Mouse (Mus musculus): ENCODE measurements around the gene Cwf19l1. TPM values are rescaled to one million over a fixed set of nuclear protein-coding genes. Genes with fewer than 3 reads are reported as not detected.

Cwf19l1 gene
- polyA plus RNA-seq, 1 experiment from 2014 or later: 31.1 TPM

- Histone ChIP-seq H3K9me3 (replicated peaks; ENCODE audit: control insufficient read depth, low read length, poor library complexity, severe bottlenecking) (no peaks in the 10 kb centered on the region), H3K4me2 (ENCODE audit: low read length) (peak within 1 kb of the TSS; percentile 85), H3K4me1 (ENCODE audit: control insufficient read depth, insufficient read depth, low read length) (peaks cover 21% of the 10 kb centered on the region), H3K4me3 (ENCODE audit: low read depth, low read length) (peak within 1 kb of the TSS; percentile 72), H3K27me3 (ENCODE audit: control insufficient read depth, insufficient read depth, low read depth, low read length) (no peaks in the 10 kb centered on the region), H3K27ac (ENCODE audit: low read length) (peak within 1 kb of the TSS; percentile 62), H3K36me3 (ENCODE audit: control insufficient read depth, insufficient read depth, low read length) (peaks cover 9% of the 10 kb centered on the region; the same call in 1 of the 2 replicates), H3K9ac (ENCODE audit: low read depth, low read length) (peak within 1 kb of the TSS; percentile 88)
- peak; percentile 100 for ATAC-seq
- under 1% methylated on average over 66 of the region's 67 CpGs for WGBS
Measured at GRCm38 (mm10) chr19:44106831-44107660, 28.6 kb downstream of the Cwf19l1 start, which contains the start of gene Chuk. Chuk (minus strand) TSS chr19:44107480.

DNA sequence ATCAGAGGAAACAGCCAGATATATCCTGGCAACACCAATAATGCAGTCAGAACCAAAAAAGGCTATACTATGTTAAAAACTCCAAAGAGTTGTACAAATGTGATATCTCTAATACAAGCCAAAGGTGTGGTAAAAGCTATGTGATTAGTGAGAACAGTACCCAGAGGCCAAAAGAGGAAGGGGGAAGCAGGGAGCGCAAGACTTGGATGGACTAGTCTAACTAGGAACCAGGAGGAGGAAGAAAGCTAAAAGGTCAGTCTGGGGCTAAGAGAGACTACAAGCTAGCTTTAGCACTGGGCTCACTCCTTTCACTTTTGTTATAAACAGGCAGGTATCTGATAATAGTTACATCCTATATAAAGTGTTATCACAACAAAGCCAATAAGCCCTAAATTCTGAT, 31.3 kb downstream of the Cwf19l1 start:
- H3K4me1 ChIP-seq (ENCODE audit: control insufficient read depth, insufficient read depth, low read length): peaks cover 21% of the 10 kb centered on the region
- ATAC-seq: no peak
- no peaks in the 10 kb centered on the region for H3K36me3 ChIP-seq (ENCODE audit: control insufficient read depth, insufficient read depth, low read length)
- H3K9me3 ChIP-seq (replicated peaks; ENCODE audit: control insufficient read depth, low read length, poor library complexity, severe bottlenecking): no peaks in the 10 kb centered on the region
- WGBS: 91% methylated on average over 1 of the region's 1 CpGs
- H3K27me3 ChIP-seq (ENCODE audit: control insufficient read depth, insufficient read depth, low read depth, low read length): no peaks in the 10 kb centered on the region
- no peak overlapping the region for H3K9ac ChIP-seq (ENCODE audit: low read depth, low read length)
- no peak overlapping the region for H3K4me2 ChIP-seq (ENCODE audit: low read length)
- no peak overlapping the region for H3K4me3 ChIP-seq (ENCODE audit: low read depth, low read length)
- H3K27ac ChIP-seq (ENCODE audit: low read length): no peak overlapping the region

GRCm38 (mm10) chr19:44103001-44103400, 32.7 kb downstream of the Cwf19l1 start:
- WGBS: 87% methylated on average over 3 of the region's 3 CpGs
- H3K9me3 ChIP-seq (replicated peaks; ENCODE audit: control insufficient read depth, low read length, poor library complexity, severe bottlenecking): no peaks in the 10 kb centered on the region
- H3K4me1 ChIP-seq (ENCODE audit: control insufficient read depth, insufficient read depth, low read length): peaks cover 18% of the 10 kb centered on the region
- H3K4me3 ChIP-seq (ENCODE audit: low read depth, low read length): no peak overlapping the region
- H3K9ac ChIP-seq (ENCODE audit: low read depth, low read length): no peak overlapping the region
- no peaks in the 10 kb centered on the region for H3K27me3 ChIP-seq (ENCODE audit: control insufficient read depth, insufficient read depth, low read depth, low read length)
- H3K36me3 ChIP-seq (ENCODE audit: control insufficient read depth, insufficient read depth, low read length): 0 out of 2 replicates have a peak, but pooled peaks cover under 1% of the 10 kb centered on the region
- H3K27ac ChIP-seq (ENCODE audit: low read length): no peak overlapping the region
- H3K4me2 ChIP-seq (ENCODE audit: low read length): no peak overlapping the region
- no peak for ATAC-seq

- H3K4me1 ChIP-seq (ENCODE audit: control insufficient read depth, insufficient read depth, low read length): peaks cover 7% of the 10 kb centered on the region
- no peak overlapping the region for H3K9ac ChIP-seq (ENCODE audit: low read depth, low read length)
- ATAC-seq: no peak
- no peaks in the 10 kb centered on the region for H3K9me3 ChIP-seq (replicated peaks; ENCODE audit: control insufficient read depth, low read length, poor library complexity, severe bottlenecking)
- no peak overlapping the region for H3K4me3 ChIP-seq (ENCODE audit: low read depth, low read length)
- H3K27me3 ChIP-seq (ENCODE audit: control insufficient read depth, insufficient read depth, low read depth, low read length): no peaks in the 10 kb centered on the region
- no peak overlapping the region for H3K4me2 ChIP-seq (ENCODE audit: low read length)
- no peak overlapping the region for H3K27ac ChIP-seq (ENCODE audit: low read length)
- H3K36me3 ChIP-seq (ENCODE audit: control insufficient read depth, insufficient read depth, low read length): peaks cover 16% of the 10 kb centered on the region
Measured at GRCm38 (mm10) chr19:44100840-44101239, 34.8 kb downstream of the Cwf19l1 start.

DNA sequence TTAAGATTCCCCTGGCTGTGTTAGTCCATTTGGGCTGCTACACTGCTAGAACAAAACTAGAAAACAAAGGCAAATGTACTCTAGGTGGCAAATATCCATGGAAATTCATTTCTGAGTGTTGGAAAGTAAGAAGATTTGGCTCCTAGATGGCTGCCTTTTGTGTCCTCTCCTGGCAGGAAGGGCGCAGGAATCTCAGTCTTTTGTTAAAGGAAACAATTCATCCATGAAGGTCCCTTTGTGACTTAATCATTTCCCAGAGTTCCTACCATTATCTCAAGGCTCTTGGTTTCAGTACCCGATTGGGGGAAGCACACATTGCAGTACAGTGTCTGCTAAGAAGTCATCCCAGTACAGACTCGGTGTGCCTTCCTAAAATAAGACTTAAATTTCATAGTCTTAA, 49.4 kb downstream of the Cwf19l1 start:
- no peak overlapping the region for H3K9ac ChIP-seq (ENCODE audit: low read depth, low read length)
- H3K27me3 ChIP-seq (ENCODE audit: control insufficient read depth, insufficient read depth, low read depth, low read length): no peaks in the 10 kb centered on the region
- H3K4me1 ChIP-seq (ENCODE audit: control insufficient read depth, insufficient read depth, low read length): no peaks in the 10 kb centered on the region
- no peak overlapping the region for H3K4me2 ChIP-seq (ENCODE audit: low read length)
- H3K9me3 ChIP-seq (replicated peaks; ENCODE audit: control insufficient read depth, low read length, poor library complexity, severe bottlenecking): no peaks in the 10 kb centered on the region
- H3K36me3 ChIP-seq (ENCODE audit: control insufficient read depth, insufficient read depth, low read length): peaks cover 12% of the 10 kb centered on the region; the same call in 1 of the 2 replicates
- ATAC-seq: no peak
- no peak overlapping the region for H3K27ac ChIP-seq (ENCODE audit: low read length)
- no peak overlapping the region for H3K4me3 ChIP-seq (ENCODE audit: low read depth, low read length)
- WGBS: 9% methylated on average over 3 of the region's 3 CpGs

DNA sequence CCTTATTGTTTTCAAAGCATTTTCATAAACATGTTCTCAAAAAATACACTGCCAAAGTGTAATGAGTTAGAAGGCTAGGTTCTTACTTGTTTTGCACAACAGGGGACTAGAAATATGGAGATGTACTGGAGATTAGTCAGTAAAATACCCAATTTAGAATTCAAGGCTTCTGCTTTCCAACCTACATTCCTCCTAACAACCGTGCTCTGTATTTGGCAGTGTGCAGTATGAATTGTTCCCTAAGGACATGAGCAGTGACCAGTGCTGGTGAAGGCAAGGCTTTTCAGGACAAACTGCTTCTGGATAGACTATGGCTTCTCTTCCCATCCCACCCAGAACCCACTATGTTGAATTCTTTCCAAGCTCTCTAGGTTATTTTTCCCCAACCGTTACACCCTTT, 54.8 kb downstream of the Cwf19l1 start:
- Histone ChIP-seq H3K4me2 (ENCODE audit: low read length) (no peak overlapping the region), H3K36me3 (ENCODE audit: control insufficient read depth, insufficient read depth, low read length) (peaks cover 16% of the 10 kb centered on the region), H3K9ac (ENCODE audit: low read depth, low read length) (no peak overlapping the region), H3K4me1 (ENCODE audit: control insufficient read depth, insufficient read depth, low read length) (no peaks in the 10 kb centered on the region), H3K4me3 (ENCODE audit: low read depth, low read length) (no peak overlapping the region), H3K9me3 (replicated peaks; ENCODE audit: control insufficient read depth, low read length, poor library complexity, severe bottlenecking) (no peaks in the 10 kb centered on the region), H3K27me3 (ENCODE audit: control insufficient read depth, insufficient read depth, low read depth, low read length) (no peaks in the 10 kb centered on the region), H3K27ac (ENCODE audit: low read length) (no peak overlapping the region)
- 90% methylated on average over 2 of the region's 2 CpGs for WGBS
- no peak for ATAC-seq

DNA sequence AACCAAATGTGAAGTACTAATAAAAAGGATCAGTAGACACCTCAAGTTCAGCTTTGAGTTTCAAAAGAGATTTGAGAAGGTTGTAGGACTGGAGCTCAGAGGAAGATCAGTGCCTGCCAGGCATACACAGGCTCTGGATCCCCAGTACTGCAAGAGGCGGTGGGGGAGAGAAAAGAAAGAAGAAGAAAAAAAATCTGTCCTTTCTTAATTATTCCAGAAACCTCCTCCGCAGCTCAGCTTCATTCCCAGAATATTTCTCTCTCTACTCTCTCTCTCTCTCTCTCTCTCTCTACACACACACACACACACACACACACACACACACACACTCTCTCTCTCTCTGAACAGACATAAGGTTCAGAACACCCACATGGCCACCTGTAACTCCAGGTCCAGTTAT, 55.7 kb downstream of the Cwf19l1 start:
- Histone ChIP-seq H3K9me3 (replicated peaks; ENCODE audit: control insufficient read depth, low read length, poor library complexity, severe bottlenecking) (no peaks in the 10 kb centered on the region), H3K4me2 (ENCODE audit: low read length) (no peak overlapping the region), H3K36me3 (ENCODE audit: control insufficient read depth, insufficient read depth, low read length) (peaks cover 15% of the 10 kb centered on the region), H3K4me1 (ENCODE audit: control insufficient read depth, insufficient read depth, low read length) (no peaks in the 10 kb centered on the region), H3K27me3 (ENCODE audit: control insufficient read depth, insufficient read depth, low read depth, low read length) (no peaks in the 10 kb centered on the region), H3K4me3 (ENCODE audit: low read depth, low read length) (no peak overlapping the region), H3K9ac (ENCODE audit: low read depth, low read length) (no peak overlapping the region), H3K27ac (ENCODE audit: low read length) (no peak overlapping the region)
- 90% methylated on average over 2 of the region's 2 CpGs for WGBS
- no peak for ATAC-seq

GRCm38 (mm10) chr19:44077024-44077423, 58.7 kb downstream of the Cwf19l1 start:
- no peak overlapping the region for H3K27ac ChIP-seq (ENCODE audit: low read length)
- 91% methylated on average over 4 of the region's 4 CpGs for WGBS
- peaks cover 16% of the 10 kb centered on the region for H3K36me3 ChIP-seq (ENCODE audit: control insufficient read depth, insufficient read depth, low read length)
- no peak overlapping the region for H3K4me3 ChIP-seq (ENCODE audit: low read depth, low read length)
- no peaks in the 10 kb centered on the region for H3K9me3 ChIP-seq (replicated peaks; ENCODE audit: control insufficient read depth, low read length, poor library complexity, severe bottlenecking)
- no peak overlapping the region for H3K4me2 ChIP-seq (ENCODE audit: low read length)
- no peak overlapping the region for H3K9ac ChIP-seq (ENCODE audit: low read depth, low read length)
- ATAC-seq: no peak
- H3K27me3 ChIP-seq (ENCODE audit: control insufficient read depth, insufficient read depth, low read depth, low read length): no peaks in the 10 kb centered on the region
- H3K4me1 ChIP-seq (ENCODE audit: control insufficient read depth, insufficient read depth, low read length): no peaks in the 10 kb centered on the region

- Histone ChIP-seq H3K36me3 (ENCODE audit: control insufficient read depth, insufficient read depth, low read length) (peaks cover 16% of the 10 kb centered on the region), H3K9ac (ENCODE audit: low read depth, low read length) (no peak overlapping the region), H3K9me3 (replicated peaks; ENCODE audit: control insufficient read depth, low read length, poor library complexity, severe bottlenecking) (no peaks in the 10 kb centered on the region), H3K4me1 (ENCODE audit: control insufficient read depth, insufficient read depth, low read length) (no peaks in the 10 kb centered on the region), H3K4me3 (ENCODE audit: low read depth, low read length) (no peak overlapping the region), H3K27me3 (ENCODE audit: control insufficient read depth, insufficient read depth, low read depth, low read length) (no peaks in the 10 kb centered on the region), H3K27ac (ENCODE audit: low read length) (no peak overlapping the region), H3K4me2 (ENCODE audit: low read length) (no peak overlapping the region)
- ATAC-seq: no peak
- WGBS: 94% methylated on average over 9 of the region's 9 CpGs
Measured at GRCm38 (mm10) chr19:44076457-44076856, 59.2 kb downstream of the Cwf19l1 start.
